Mouse (Mus musculus) stomach, embryonic 14.5 days (tissue): ENCODE data around the gene Tnrc6b. TPM values are rescaled to one million over a fixed set of nuclear protein-coding genes. Genes with fewer than 3 reads are reported as not detected.

Experiments used
- ATAC-seq: fragments of 200-750 bp; cut with Nextera tagmentation; 2 replicates; pipeline ENCODE4 v1.8.0; 2017; ENCODE audit warnings: low read depth, moderate TSS enrichment; ENCODE audit not compliant: insufficient number of reproducible peaks, insufficient read depth, low FRiP score
- H3K27ac ChIP-seq: fragments of 300-500 bp; sonication (generic); 2 replicates; pipeline ENCODE4 v1.5.1; 2014; ENCODE audit warnings: mild to moderate bottlenecking, low read length, moderate library complexity, mixed read lengths
- H3K27me3 ChIP-seq: fragments of 300-500 bp; sonication (generic); 2 replicates; pipeline ENCODE4 v1.6.1; 2014; ENCODE audit warnings: low read length, control low read depth, mixed read lengths; ENCODE audit not compliant: control insufficient read depth, insufficient read depth
- H3K36me3 ChIP-seq: fragments of 300-500 bp; sonication (generic); 2 replicates; pipeline ENCODE4 v1.6.1; 2014; ENCODE audit warnings: mild to moderate bottlenecking, control low read depth, low read length, moderate library complexity, mixed read lengths; ENCODE audit not compliant: control insufficient read depth, insufficient read depth
- H3K4me1 ChIP-seq: fragments of 300-500 bp; sonication (generic); 2 replicates; pipeline ENCODE4 v1.6.1; 2014; ENCODE audit warnings: low read length, control low read depth, mixed read lengths; ENCODE audit not compliant: control insufficient read depth, insufficient read depth
- H3K4me2 ChIP-seq: fragments of 300-500 bp; sonication (generic); replicated peaks from 2 replicates; pipeline ENCODE4 v1.6.1; 2014; ENCODE audit warnings: low read depth, low read length, control low read depth
- H3K4me3 ChIP-seq: fragments of 300-500 bp; sonication (generic); 2 replicates; pipeline ENCODE4 v1.5.1; 2014; ENCODE audit warnings: low read depth, low read length, control low read depth
- H3K9ac ChIP-seq: fragments of 300-500 bp; sonication (generic); replicated peaks from 2 replicates; pipeline ENCODE4 v1.6.1; 2014; ENCODE audit warnings: low read depth, mild to moderate bottlenecking, control low read depth, low read length, moderate library complexity, mixed read lengths
- H3K9me3 ChIP-seq: fragments of 300-500 bp; sonication (generic); 2 replicates; pipeline ENCODE4 v1.6.1; 2016; ENCODE audit warnings: low read depth, low read length, control low read depth; ENCODE audit not compliant: control insufficient read depth
- WGBS: fragments of 180-500 bp; shearing (Covaris S2); extraction: QIAGEN DNeasy Blood & Tissue Kit; methylation state at CpG from one replicate; pipeline ENCODE4 v1.1.7; 2014; 5-methylcytosine and 5-hydroxymethylcytosine counted together
- polyA plus RNA-seq: library from polyadenylated mRNA; unstranded; fragments of >200 nt; fragmentation: Nextera tagmentation; extraction: Ambion mirVana; gene quantifications from 2 replicates; pipeline ENCODE4 v1.2.1, GENCODE M21; 2014

The Tnrc6b gene
- polyA plus RNA-seq, 1 experiment from 2014 or later = 25.5 TPM

- 68% methylated on average over 3 of the region's 3 CpGs for WGBS
- Histone ChIP-seq H3K9me3 (no peaks in the 10 kb centered on the region), H3K9ac (no peak overlapping the region), H3K4me3 (no peak overlapping the region), H3K27ac (no peak overlapping the region), H3K36me3 (peaks cover 5% of the 10 kb centered on the region; the same call in 1 of the 2 replicates), H3K4me2 (no peak overlapping the region), H3K27me3 (no peaks in the 10 kb centered on the region), H3K4me1 (peaks cover 6% of the 10 kb centered on the region; the same call in 1 of the 2 replicates)
- ATAC-seq = no peak
These were observed 234.7 kb downstream of the Tnrc6b start for GRCm38 (mm10) chr15:80945851-80946250.

GRCm38 (mm10) chr15:80948145-80949135 lies 237.3 kb downstream of the Tnrc6b start, which contains the start of gene Adsl:
Adsl (plus strand) TSS chr15:80948490.
- H3K4me1 ChIP-seq = peaks cover 6% of the 10 kb centered on the region; the same call in 1 of the 2 replicates
- no peaks in the 10 kb centered on the region for H3K9me3 ChIP-seq
- H3K9ac ChIP-seq = peak within 1 kb of the TSS; percentile 61
- peak; percentile 90 for ATAC-seq
- H3K27ac ChIP-seq = peak within 1 kb of the TSS; percentile 80
- WGBS = under 1% methylated on average over 63 of the region's 63 CpGs
- H3K27me3 ChIP-seq = no peaks in the 10 kb centered on the region
- peaks cover 17% of the 10 kb centered on the region for H3K36me3 ChIP-seq
- peak within 1 kb of the TSS; percentile 86 for H3K4me2 ChIP-seq
- peak within 1 kb of the TSS; percentile 85 for H3K4me3 ChIP-seq

- H3K9me3 ChIP-seq = no peaks in the 10 kb centered on the region
- 44% methylated on average over 4 of the region's 4 CpGs for WGBS
- peak overlapping the region; percentile 85 for H3K4me3 ChIP-seq
- peaks cover 26% of the 10 kb centered on the region for H3K36me3 ChIP-seq
- H3K4me1 ChIP-seq = peaks cover 6% of the 10 kb centered on the region; the same call in 1 of the 2 replicates
- peak overlapping the region; percentile 61; the same call in 1 of the 2 replicates for H3K9ac ChIP-seq
- peak overlapping the region; percentile 86 for H3K4me2 ChIP-seq
- no peaks in the 10 kb centered on the region for H3K27me3 ChIP-seq
- no peak for ATAC-seq
- no peak overlapping the region for H3K27ac ChIP-seq
These were observed 238.3 kb downstream of the Tnrc6b start for GRCm38 (mm10) chr15:80949431-80949830.

- no peaks in the 10 kb centered on the region for H3K9me3 ChIP-seq
- ATAC-seq = no peak
- H3K27me3 ChIP-seq = no peaks in the 10 kb centered on the region
- peaks cover 32% of the 10 kb centered on the region for H3K36me3 ChIP-seq
- no peak overlapping the region for H3K9ac ChIP-seq
- H3K4me3 ChIP-seq = no peak overlapping the region
- H3K4me1 ChIP-seq = peaks cover 6% of the 10 kb centered on the region; the same call in 1 of the 2 replicates
- 90% methylated on average over 7 of the region's 7 CpGs for WGBS
- H3K27ac ChIP-seq = no peak overlapping the region
- 0 out of 2 replicates have a peak overlapping the region, but pooled peaks have one; percentile 86 for H3K4me2 ChIP-seq
These were observed 238.9 kb downstream of the Tnrc6b start for GRCm38 (mm10) chr15:80950055-80950454.

- ATAC-seq = no peak
- WGBS = 83% methylated on average over 9 of the region's 9 CpGs
- Histone ChIP-seq H3K36me3 (peaks cover 55% of the 10 kb centered on the region), H3K9me3 (no peaks in the 10 kb centered on the region), H3K4me3 (no peak overlapping the region), H3K27ac (no peak overlapping the region), H3K4me2 (no peak overlapping the region), H3K27me3 (no peaks in the 10 kb centered on the region), H3K9ac (no peak overlapping the region), H3K4me1 (peaks cover 6% of the 10 kb centered on the region; the same call in 1 of the 2 replicates)
These were observed 242.9 kb downstream of the Tnrc6b start for GRCm38 (mm10) chr15:80953971-80954370.

GRCm38 (mm10) chr15:80954861-80955260 lies 243.7 kb downstream of the Tnrc6b start:
- Histone ChIP-seq H3K9me3 (no peaks in the 10 kb centered on the region), H3K36me3 (peaks cover 63% of the 10 kb centered on the region), H3K9ac (no peak overlapping the region), H3K27me3 (no peaks in the 10 kb centered on the region), H3K4me3 (no peak overlapping the region), H3K27ac (no peak overlapping the region), H3K4me1 (no peaks in the 10 kb centered on the region), H3K4me2 (no peak overlapping the region)
- no peak for ATAC-seq
- 72% methylated on average over 3 of the region's 3 CpGs for WGBS

- Histone ChIP-seq H3K4me2 (no peak overlapping the region), H3K9ac (no peak overlapping the region), H3K36me3 (peaks cover 68% of the 10 kb centered on the region), H3K9me3 (no peaks in the 10 kb centered on the region), H3K27ac (no peak overlapping the region), H3K27me3 (no peaks in the 10 kb centered on the region), H3K4me3 (no peak overlapping the region), H3K4me1 (no peaks in the 10 kb centered on the region)
- WGBS = 96% methylated on average over 12 of the region's 12 CpGs
- ATAC-seq = no peak
These were observed 244.8 kb downstream of the Tnrc6b start for GRCm38 (mm10) chr15:80955836-80956438.

- H3K9me3 ChIP-seq = no peaks in the 10 kb centered on the region
- H3K36me3 ChIP-seq = peaks cover 41% of the 10 kb centered on the region
- no peak overlapping the region for H3K4me3 ChIP-seq
- no peak for ATAC-seq
- no peak overlapping the region for H3K27ac ChIP-seq
- no peaks in the 10 kb centered on the region for H3K27me3 ChIP-seq
- 78% methylated on average over 1 of the region's 1 CpGs for WGBS
- H3K9ac ChIP-seq = no peak overlapping the region
- H3K4me2 ChIP-seq = no peak overlapping the region
- no peaks in the 10 kb centered on the region for H3K4me1 ChIP-seq
These were observed 258.3 kb downstream of the Tnrc6b start for GRCm38 (mm10) chr15:80969371-80969770.
